In the genomic region with DNA sequence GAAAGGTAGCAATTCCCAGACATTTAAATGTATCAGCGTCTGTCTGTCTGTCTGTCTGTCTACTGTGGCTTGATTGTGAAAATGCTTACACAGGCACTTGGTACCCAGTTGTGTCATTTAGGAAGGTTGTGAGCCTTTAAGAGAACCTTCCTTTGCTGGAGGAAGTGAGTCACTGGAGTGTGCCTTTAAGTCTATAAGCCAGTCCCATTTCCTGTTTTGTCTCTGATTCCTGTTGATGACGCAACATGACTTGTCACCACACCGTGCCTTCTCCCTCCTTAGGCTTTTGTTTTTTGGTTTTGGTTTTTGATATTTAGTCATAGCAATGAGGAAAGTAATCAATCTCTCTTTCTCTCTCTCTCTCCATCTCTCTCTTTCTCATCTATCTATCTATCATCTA, we compare ENCODE assay signal across 15 mouse cellular contexts. TPM values are rescaled to one million over a fixed set of nuclear protein-coding genes. Genes with fewer than 3 reads are reported as not detected.
A peak's percentile ranks its signal among the peaks of the same experiment; 100 is the strongest.
DNase-seq lines count a peak whose midpoint lies in the region; TF ChIP-seq lines count a peak whose summit lies in the region.
"Had no signal": no experiment of that assay in that cellular context is flagged by ENCODE, and none has a peak within 500 bp of the region (broad histone marks: within the 10 kb centered on the region; RNA-seq: fewer than 3 reads in every experiment).

No protein-coding gene starts in this region.

- H3K9me3 ChIP-seq in CH12.LX (replicated peaks; ENCODE audit: low read length): peaks cover 14% of the 10 kb centered on the region
- H3K9me3 ChIP-seq: forebrain, embryonic 15.5 days; heart, embryonic 13.5 days; limb, embryonic 15.5 days; neural tube, embryonic 12.5 days had no signal

- no peak overlapping the region for H3K4me3 ChIP-seq in CH12.LX (replicated peaks in 1 of 3; ENCODE audit: low read depth in 2 of 3, low read length in 2 of 3, poor library complexity in 1 of 3)
- H3K4me3 ChIP-seq: forebrain, embryonic 15.5 days; heart, embryonic 13.5 days; limb, embryonic 15.5 days; neural tube, embryonic 12.5 days had no signal

- in situ Hi-C loops in CH12.LX (cut with MboI; ENCODE audit: low pct_ligation_motif_present, low pct_unique_long_range_greater_than_20kb, low sequenced_read_pairs): no loop called here

- no peak overlapping the region for H3K9ac ChIP-seq in CH12.LX (ENCODE audit: insufficient read depth, low read depth)
- H3K9ac ChIP-seq: forebrain, embryonic 15.5 days; heart, embryonic 13.5 days; hindbrain, embryonic 14.5 days; limb, embryonic 15.5 days; neural tube, embryonic 12.5 days had no signal

- peak; percentile 38 to 44 for DNase-seq in spleen, postnatal 36 days (ENCODE audit: low spot score in 2 of 2)
- no peak for DNase-seq in spleen, postnatal 14 days (ENCODE audit: low spot score in 2 of 2)
- peak; percentile 51 for DNase-seq in CH12.LX (ENCODE audit: extremely low read depth)
- DNase-seq in induced T-regulatory cell, adult 2 months (ENCODE audit: low read depth): peak; percentile 87
- peak; percentile 85 for DNase-seq in splenic B cell, adult 2 months (ENCODE audit: low read depth, low spot score)
- no peak for DNase-seq in kidney, postnatal 25 days
- no peak for DNase-seq in retina, postnatal 1 day
- DNase-seq: adrenal gland, postnatal 14 days; kidney, adult 2 months had no signal

- TF ChIP-seq EP300 in CH12.LX (IDR thresholded peaks at IDR 0.05; ENCODE audit: low read length): 0 out of 2 replicates have a peak, but pooled peaks have one; percentile 31

- TF ChIP-seq RAD21 in CH12.LX (IDR thresholded peaks at IDR 0.05; ENCODE audit: low read depth, low read length): no peak

- no peak overlapping the region for H3K27ac ChIP-seq in CH12.LX (ENCODE audit: insufficient read depth, low read depth)
- H3K27ac ChIP-seq: forebrain, embryonic 15.5 days; heart, embryonic 13.5 days; hindbrain, embryonic 14.5 days; limb, embryonic 15.5 days; neural tube, embryonic 12.5 days had no signal

- TF ChIP-seq CTCF in CH12.LX (conservative IDR thresholded peaks at IDR 0.05 in 1 of 2, IDR thresholded peaks at IDR 0.05 in 1 of 2; ENCODE audit: low read depth in 2 of 2, low read length in 2 of 2): no peak

- no peak overlapping the region for H3K4me2 ChIP-seq in CH12.LX (ENCODE audit: insufficient read depth, low read depth, poor library complexity, severe bottlenecking)
- H3K4me2 ChIP-seq: forebrain, embryonic 15.5 days; heart, embryonic 13.5 days; hindbrain, embryonic 14.5 days; limb, embryonic 15.5 days; neural tube, embryonic 12.5 days had no signal

- dilution Hi-C loops in CH12.LX (cut with MboI; ENCODE audit: extremely low pct_ligation_motif_present, extremely low pct_unique_long_range_greater_than_20kb, low sequenced_read_pairs): no loop called here

- H3K36me3 ChIP-seq in CH12.LX (replicated peaks in 1 of 2; ENCODE audit: control insufficient read depth in 1 of 2, insufficient read depth in 1 of 2, low read length in 1 of 2): no peaks in the 10 kb centered on the region
- H3K36me3 ChIP-seq in splenic B cell, adult 2 months (ENCODE audit: control insufficient read depth, insufficient read depth, low read length, poor library complexity, severe bottlenecking): no peaks in the 10 kb centered on the region
- H3K36me3 ChIP-seq: forebrain, embryonic 15.5 days; heart, embryonic 13.5 days; limb, embryonic 15.5 days; neural tube, embryonic 12.5 days had no signal

- H3K27me3 ChIP-seq in CH12.LX (replicated peaks): no peaks in the 10 kb centered on the region
- H3K27me3 ChIP-seq in splenic B cell, adult 2 months (ENCODE audit: control insufficient read depth, insufficient read depth, low read length, poor library complexity, severe bottlenecking): no peaks in the 10 kb centered on the region
- H3K27me3 ChIP-seq: forebrain, embryonic 15.5 days; heart, embryonic 13.5 days; limb, embryonic 15.5 days; neural tube, embryonic 12.5 days; Patski had no signal

- H3K79me2 ChIP-seq in CH12.LX (replicated peaks; ENCODE audit: control insufficient read depth, extremely low read depth, insufficient read depth, poor library complexity, severe bottlenecking): no peaks in the 10 kb centered on the region

- peaks cover 3 to 29% of the 10 kb centered on the region in 2 experiments; a peak in 3 of 4 replicates for H3K4me1 ChIP-seq in CH12.LX (ENCODE audit: control insufficient read depth in 1 of 2, insufficient read depth in 2 of 2)
- H3K4me1 ChIP-seq: forebrain, embryonic 15.5 days; heart, embryonic 13.5 days; neural tube, embryonic 12.5 days had no signal

- no peak for TF ChIP-seq POLR2A in CH12.LX (IDR thresholded peaks at IDR 0.05; ENCODE audit: low read depth, low read length)

TF ChIP-seq in CH12.LX, 34 proteins besides CTCF, POLR2A, EP300 and RAD21:
- TF ChIP-seq TBP (conservative IDR thresholded peaks at IDR 0.05; ENCODE audit: low read depth, low read length): no peak
- peak; percentile 48; the same call in 1 of the 2 replicates for TF ChIP-seq JUND (conservative IDR thresholded peaks at IDR 0.05; ENCODE audit: low read depth, low read length)

RNA-seq across cellular contexts. Expression of a gene that starts 58.6 kb away (rescaled TPM):
- 32.1 and 37.6 TPM in 2 replicates for total RNA-seq in CH12.LX (2012; rRNA removed)
- total RNA-seq in CH12.LX (2014; rRNA removed): 53.9 and 61.0 TPM in 2 replicates
- polyA plus RNA-seq in CH12.LX (2012; ENCODE audit: insufficient read length, low read depth): 61.8 and 67.6 TPM in 2 replicates

Comparison
In these comparisons a context has a peak if more than half of its experiments do, and no peak if none do; other contexts are left out.
1. DNase-seq: peak in spleen, postnatal 36 days (2 of 2), CH12.LX (single experiment), induced T-regulatory cell, adult 2 months (single experiment) and splenic B cell, adult 2 months (single experiment); none in spleen, postnatal 14 days (0 of 2), kidney, postnatal 25 days (0 of 2) and retina, postnatal 1 day (single experiment).